Mouse (Mus musculus): Measurements from ENCODE around the gene Gm20765. TPM values are rescaled to one million over a fixed set of nuclear protein-coding genes. Genes with fewer than 3 reads are reported as not detected.

Gm20765 gene
- polyA plus RNA-seq (2012; ENCODE audit: low replicate concordance), result not detected in 2 replicates

DNA sequence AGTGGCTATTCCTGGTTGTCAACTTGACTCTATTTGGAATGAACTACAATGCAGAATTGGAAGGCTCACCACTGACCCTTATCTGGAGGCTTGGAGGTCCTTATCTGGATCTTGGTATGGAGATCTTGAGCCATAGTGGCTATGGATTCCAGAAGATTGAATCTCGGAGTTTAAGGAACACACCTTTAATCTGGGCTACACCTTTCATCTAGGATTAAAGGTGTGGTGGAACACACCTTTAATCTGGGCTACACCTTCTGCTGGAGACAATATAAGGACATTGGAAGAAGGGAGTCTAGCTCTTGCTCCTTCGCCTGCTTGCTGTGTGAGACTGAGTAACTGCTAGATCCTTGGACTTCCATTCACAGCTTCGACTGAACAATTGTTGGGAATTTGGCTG lies at the start of gene Gm20765:
Gm20765 (plus strand) TSS at position 301 of the 400 bp plus-strand sequence.

DNA sequence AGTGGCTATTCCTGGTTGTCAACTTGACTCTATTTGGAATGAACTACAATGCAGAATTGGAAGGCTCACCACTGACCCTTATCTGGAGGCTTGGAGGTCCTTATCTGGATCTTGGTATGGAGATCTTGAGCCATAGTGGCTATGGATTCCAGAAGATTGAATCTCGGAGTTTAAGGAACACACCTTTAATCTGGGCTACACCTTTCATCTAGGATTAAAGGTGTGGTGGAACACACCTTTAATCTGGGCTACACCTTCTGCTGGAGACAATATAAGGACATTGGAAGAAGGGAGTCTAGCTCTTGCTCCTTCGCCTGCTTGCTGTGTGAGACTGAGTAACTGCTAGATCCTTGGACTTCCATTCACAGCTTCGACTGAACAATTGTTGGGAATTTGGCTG lies 42.6 kb upstream of the Gm20765 start, which contains the start of gene Gm21293:
Gm21293 (plus strand) TSS at position 301 of the 400 bp plus-strand sequence.

DNA sequence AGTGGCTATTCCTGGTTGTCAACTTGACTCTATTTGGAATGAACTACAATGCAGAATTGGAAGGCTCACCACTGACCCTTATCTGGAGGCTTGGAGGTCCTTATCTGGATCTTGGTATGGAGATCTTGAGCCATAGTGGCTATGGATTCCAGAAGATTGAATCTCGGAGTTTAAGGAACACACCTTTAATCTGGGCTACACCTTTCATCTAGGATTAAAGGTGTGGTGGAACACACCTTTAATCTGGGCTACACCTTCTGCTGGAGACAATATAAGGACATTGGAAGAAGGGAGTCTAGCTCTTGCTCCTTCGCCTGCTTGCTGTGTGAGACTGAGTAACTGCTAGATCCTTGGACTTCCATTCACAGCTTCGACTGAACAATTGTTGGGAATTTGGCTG lies 34.1 kb upstream of the Gm20765 start, which contains the start of gene Gm6763:
Gm6763 (plus strand) TSS at position 301 of the 400 bp plus-strand sequence.

DNA sequence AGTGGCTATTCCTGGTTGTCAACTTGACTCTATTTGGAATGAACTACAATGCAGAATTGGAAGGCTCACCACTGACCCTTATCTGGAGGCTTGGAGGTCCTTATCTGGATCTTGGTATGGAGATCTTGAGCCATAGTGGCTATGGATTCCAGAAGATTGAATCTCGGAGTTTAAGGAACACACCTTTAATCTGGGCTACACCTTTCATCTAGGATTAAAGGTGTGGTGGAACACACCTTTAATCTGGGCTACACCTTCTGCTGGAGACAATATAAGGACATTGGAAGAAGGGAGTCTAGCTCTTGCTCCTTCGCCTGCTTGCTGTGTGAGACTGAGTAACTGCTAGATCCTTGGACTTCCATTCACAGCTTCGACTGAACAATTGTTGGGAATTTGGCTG lies 25.6 kb upstream of the Gm20765 start, which contains the start of gene Gm8764:
Gm8764 (plus strand) TSS at position 301 of the 400 bp plus-strand sequence.

DNA sequence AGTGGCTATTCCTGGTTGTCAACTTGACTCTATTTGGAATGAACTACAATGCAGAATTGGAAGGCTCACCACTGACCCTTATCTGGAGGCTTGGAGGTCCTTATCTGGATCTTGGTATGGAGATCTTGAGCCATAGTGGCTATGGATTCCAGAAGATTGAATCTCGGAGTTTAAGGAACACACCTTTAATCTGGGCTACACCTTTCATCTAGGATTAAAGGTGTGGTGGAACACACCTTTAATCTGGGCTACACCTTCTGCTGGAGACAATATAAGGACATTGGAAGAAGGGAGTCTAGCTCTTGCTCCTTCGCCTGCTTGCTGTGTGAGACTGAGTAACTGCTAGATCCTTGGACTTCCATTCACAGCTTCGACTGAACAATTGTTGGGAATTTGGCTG lies 17.1 kb upstream of the Gm20765 start, which contains the start of gene Gm21304:
Gm21304 (plus strand) TSS at position 301 of the 400 bp plus-strand sequence.

DNA sequence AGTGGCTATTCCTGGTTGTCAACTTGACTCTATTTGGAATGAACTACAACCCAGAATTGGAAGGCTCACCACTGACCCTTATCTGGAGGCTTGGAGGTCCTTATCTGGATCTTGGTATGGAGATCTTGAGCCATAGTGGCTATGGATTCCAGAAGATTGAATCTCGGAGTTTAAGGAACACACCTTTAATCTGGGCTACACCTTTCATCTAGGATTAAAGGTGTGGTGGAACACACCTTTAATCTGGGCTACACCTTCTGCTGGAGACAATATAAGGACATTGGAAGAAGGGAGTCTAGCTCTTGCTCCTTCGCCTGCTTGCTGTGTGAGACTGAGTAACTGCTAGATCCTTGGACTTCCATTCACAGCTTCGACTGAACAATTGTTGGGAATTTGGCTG lies 8.6 kb upstream of the Gm20765 start, which contains the start of gene Gm21312:
Gm21312 (plus strand) TSS at position 301 of the 400 bp plus-strand sequence.

DNA sequence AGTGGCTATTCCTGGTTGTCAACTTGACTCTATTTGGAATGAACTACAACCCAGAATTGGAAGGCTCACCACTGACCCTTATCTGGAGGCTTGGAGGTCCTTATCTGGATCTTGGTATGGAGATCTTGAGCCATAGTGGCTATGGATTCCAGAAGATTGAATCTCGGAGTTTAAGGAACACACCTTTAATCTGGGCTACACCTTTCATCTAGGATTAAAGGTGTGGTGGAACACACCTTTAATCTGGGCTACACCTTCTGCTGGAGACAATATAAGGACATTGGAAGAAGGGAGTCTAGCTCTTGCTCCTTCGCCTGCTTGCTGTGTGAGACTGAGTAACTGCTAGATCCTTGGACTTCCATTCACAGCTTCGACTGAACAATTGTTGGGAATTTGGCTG lies 8.4 kb downstream of the Gm20765 start, which contains the start of gene Gm4340:
Gm4340 (plus strand) TSS at position 301 of the 400 bp plus-strand sequence.

Other genes with a start within 250 kb of the Gm20765 start
- gene Gm21293, start 42.5 kb upstream of the Gm20765 start, polyA plus RNA-seq (2012; ENCODE audit: low replicate concordance), result not detected in 2 replicates
- not detected in 2 replicates for gene Gm6763, start 34.0 kb upstream of the Gm20765 start, polyA plus RNA-seq (2012; ENCODE audit: low replicate concordance)
- gene Gm8764, start 25.5 kb upstream of the Gm20765 start, polyA plus RNA-seq (2012; ENCODE audit: low replicate concordance), result not detected in 2 replicates
- gene Gm21304, start 17.0 kb upstream of the Gm20765 start, polyA plus RNA-seq (2012; ENCODE audit: low replicate concordance), result not detected in 2 replicates
- gene Gm21312, start 8.5 kb upstream of the Gm20765 start, polyA plus RNA-seq (2012; ENCODE audit: low replicate concordance), result not detected in 2 replicates
- gene Gm4340, start 8.5 kb downstream of the Gm20765 start, polyA plus RNA-seq (2012; ENCODE audit: low replicate concordance), result not detected in 2 replicates

All from leukemia stem cell, adult 10-12 weeks (primary cell).